Mouse (Mus musculus): ENCODE measurements around the gene Tnfsf18.

Gene Tnfsf18

GRCm38 (mm10) chr1:161494343-161494742 lies at the start of gene Tnfsf18:
Tnfsf18 (plus strand) TSS chr1:161494655.
- DNase-seq: no peak

GRCm38 (mm10) chr1:161444858-161445257 lies 49.6 kb upstream of the Tnfsf18 start:
- DNase-seq: no peak

- no peak for DNase-seq
These were observed 42.7 kb upstream of the Tnfsf18 start for GRCm38 (mm10) chr1:161451683-161452245.

DNA sequence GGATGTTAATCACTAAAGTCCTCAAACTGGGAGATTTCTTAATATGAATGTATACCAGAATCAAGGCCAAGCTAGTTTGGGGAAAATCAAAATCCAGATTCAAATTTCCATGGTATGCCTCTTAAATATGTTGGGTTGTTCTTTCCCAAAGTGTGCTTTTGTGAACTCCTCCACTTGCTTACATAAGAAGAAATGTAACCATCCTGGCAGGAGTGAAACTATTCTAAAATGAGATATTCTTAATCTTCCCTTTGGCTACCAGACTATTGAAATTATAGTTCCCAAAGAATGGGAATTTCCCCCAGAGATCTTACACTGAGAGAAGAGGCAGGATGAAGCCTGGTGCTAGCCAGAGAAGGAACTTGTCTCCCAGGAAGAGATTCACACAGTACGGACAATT lies 42.2 kb upstream of the Tnfsf18 start:
- DNase-seq: no peak

- DNase-seq: no peak
These were observed 30.9 kb upstream of the Tnfsf18 start for GRCm38 (mm10) chr1:161463388-161464085.

- no peak for DNase-seq
These were observed 17.2 kb upstream of the Tnfsf18 start for GRCm38 (mm10) chr1:161477221-161477620.

GRCm38 (mm10) chr1:161479854-161480253 lies 14.6 kb upstream of the Tnfsf18 start:
- no peak for DNase-seq

DNA sequence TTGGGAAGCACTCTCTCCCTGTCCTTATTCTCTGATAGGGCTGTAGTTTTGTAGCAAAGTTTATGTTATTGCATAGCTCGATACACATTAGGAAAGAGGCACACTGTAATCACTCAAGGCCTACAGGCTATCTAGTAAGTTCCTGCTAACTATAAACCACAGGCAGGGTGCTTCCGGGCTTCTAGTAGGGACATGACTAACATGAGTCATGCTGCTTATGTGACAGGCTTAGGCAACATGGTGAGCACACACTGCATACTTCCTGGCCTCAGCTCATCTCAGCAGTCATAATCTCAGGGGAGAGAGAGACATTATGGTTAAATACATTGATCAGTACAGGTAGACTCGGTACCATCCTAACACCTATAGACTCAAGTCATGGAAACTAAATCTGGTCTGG lies 12.2 kb upstream of the Tnfsf18 start:
- no peak for DNase-seq

DNA sequence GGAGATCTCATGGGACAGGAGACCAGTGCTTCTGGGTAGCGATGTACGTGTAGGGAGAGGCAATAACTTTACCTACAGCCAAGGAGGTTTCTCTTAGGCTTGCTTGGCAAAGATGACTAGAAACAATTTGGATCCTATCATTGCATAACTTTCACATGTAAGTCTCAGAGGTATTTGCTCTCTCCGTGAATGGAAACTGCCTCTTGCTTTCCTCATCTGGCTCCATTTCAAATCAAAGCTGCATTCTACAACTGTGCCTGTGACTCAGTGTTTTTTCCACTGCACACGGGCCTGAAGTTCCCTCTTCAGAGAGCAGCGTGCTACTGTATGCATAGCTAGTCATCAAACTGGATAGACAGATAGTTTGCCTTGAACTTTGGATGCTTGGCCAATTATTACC lies 7.4 kb upstream of the Tnfsf18 start:
- no peak for DNase-seq

DNA sequence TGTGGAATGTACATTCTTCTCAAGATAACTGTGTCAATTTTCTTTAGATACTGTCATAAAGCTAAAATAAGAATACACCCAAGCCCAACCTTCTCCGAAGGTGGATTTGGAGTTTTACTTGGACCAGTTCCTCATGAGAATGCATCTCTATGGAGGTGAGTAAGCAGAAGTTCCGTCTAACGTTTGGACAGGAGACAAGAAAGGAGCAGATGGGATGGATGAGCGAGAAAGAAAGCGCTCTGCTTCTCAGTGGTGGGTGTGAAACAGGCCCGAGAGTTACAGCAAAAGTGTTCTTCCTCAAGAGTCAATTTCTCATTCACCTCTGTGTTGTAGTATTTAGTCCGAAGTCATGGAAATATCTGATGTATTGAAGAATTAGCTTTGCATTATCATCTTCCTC lies 2.7 kb upstream of the Tnfsf18 start:
- DNase-seq: no peak

DNA sequence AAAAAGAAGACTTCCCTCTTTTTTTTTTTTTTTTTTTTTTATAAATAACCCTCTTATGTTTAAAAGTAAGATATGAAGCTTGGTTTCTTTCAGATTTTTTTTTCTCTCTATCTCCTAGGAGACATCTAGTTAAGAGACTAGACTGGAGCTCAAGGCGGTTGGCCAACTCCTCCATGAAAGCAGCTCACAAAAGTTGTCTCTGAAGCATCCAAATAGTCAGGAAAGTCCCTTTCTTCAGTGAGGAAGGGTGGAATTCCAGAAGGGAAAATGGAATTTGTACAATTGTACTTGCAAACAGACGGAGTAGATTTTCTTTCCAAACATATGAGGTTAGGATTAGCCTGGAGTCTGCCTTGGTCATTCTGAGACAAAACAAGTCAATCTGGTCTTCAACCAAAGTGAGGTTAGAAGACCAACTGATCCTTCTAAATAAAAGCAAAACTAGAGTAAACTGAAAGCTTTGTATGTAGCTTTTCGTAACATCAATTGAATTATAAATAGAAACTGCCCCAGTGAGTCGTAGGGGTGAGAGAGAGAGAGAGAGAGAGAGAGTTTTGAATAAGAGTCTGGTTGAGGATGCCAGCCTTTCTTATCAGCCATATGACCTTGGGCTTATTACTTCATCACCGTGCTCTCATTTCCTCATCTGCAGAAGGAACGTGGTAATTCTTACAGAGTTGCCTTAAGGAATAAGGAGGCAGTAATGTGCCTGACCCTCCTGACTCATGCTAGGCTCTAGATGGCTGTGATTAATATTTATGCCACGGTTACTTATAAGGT lies 2.6 kb downstream of the Tnfsf18 start:
- DNase-seq: no peak

- DNase-seq: peak; percentile 18 to 22
These were observed 5.8 kb downstream of the Tnfsf18 start for GRCm38 (mm10) chr1:161500114-161500810.

DNA sequence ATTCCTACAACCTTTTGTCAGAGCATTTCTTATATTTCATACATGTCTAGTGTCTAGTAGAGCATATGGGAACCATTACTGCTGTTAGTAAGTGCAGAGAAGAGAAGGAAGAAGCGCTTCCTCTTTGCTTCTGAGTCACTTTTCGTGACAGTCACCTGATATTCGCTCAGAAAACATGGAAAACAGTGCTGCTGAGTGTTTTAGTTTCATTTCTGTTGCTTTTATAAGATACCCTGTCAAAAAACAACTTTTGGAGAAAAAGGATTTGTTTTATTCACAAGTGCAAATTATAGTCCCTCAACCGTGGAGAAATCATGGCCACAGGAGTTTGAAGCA lies 6.3 kb downstream of the Tnfsf18 start:
- no peak for DNase-seq

- DNase-seq: no peak
These were observed 11.9 kb downstream of the Tnfsf18 start for GRCm38 (mm10) chr1:161506317-161506716.

GRCm38 (mm10) chr1:161507623-161508047 lies 13.2 kb downstream of the Tnfsf18 start:
- no peak for DNase-seq

GRCm38 (mm10) chr1:161517355-161517754 lies 22.9 kb downstream of the Tnfsf18 start:
- no peak for DNase-seq

GRCm38 (mm10) chr1:161520223-161520622 lies 25.8 kb downstream of the Tnfsf18 start:
- no peak for DNase-seq

DNA sequence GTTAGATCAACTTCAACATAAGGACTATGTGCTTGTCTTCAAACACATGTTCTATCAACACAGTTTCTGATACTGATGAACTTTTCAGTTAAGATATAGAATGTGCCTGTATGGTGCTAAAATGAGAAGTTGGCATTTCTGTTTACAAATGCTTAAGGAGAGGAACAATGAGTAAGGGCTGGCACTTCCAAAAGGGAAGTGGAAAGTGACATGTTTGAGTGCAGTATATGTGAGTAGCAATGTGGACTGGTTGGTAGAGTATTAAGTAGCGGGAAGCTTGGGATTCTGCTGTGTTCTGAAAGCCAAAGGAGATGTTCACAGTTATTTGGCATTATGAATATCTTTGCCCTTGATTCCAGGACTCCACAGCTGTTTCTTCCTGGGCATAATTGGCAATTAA lies 33.7 kb downstream of the Tnfsf18 start:
- DNase-seq: no peak

DNA sequence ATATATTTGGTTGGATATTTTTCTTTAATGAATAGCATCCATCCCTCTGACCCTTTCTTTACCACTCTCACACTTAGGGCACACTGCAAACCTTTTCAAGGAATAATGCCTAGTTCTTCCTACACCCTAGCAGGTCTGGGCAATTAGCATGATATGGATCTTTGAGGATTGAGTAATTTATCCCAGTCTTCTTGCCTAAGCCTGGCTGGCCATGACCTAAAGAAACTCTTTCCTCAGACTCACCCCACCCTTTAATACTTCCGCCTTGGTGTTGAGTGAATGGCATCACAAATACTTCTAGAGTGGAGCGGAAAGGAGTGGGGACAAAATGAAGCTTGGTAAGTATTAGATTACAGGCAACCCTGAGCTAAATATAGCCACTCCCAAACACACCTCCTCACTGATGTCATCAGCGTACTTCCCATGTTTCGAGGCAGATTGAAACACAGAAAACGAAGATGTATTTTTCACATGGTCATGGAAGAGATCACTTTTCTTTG lies 56.2 kb downstream of the Tnfsf18 start:
- no peak for DNase-seq

GRCm38 (mm10) chr1:161552098-161552497 lies 57.6 kb downstream of the Tnfsf18 start:
- no peak for DNase-seq
